Mouse (Mus musculus) liver, postnatal 0 days (tissue): ENCODE measurements around the gene Ttll6.

Experiments used
- CTCF ChIP-seq: sonication (generic); IDR thresholded peaks from 2 replicates; pipeline ENCODE4 v1.5.1; 2016; ENCODE audit warnings: antibody characterized with exemption, low read depth
- EP300 ChIP-seq: IDR thresholded peaks from 2 replicates; pipeline ENCODE4 v1.6.1; 2016; ENCODE audit warnings: antibody characterized with exemption, low read depth, mild to moderate bottlenecking

GRCm38 (mm10) chr11:96202401-96203081, 69.0 kb downstream of the Ttll6 start:
- TF ChIP-seq CTCF (no peak), EP300 (no peak)
